Mouse (Mus musculus) C2C12 (cell line): ENCODE measurements around the gene Olfr323.

ENCODE experiments used
- CTCF ChIP-seq: IDR thresholded peaks from one replicate; pipeline ENCODE4 v1.5.1; 2011; ENCODE audit not compliant: control insufficient read depth, insufficient read depth, insufficient read length
- MAX ChIP-seq: IDR thresholded peaks from one replicate; pipeline ENCODE4 v1.6.1; 2011; ENCODE audit warnings: mild to moderate bottlenecking, control low read depth

GRCm38 (mm10) chr11:58604688-58605087 lies 25.6 kb downstream of the Olfr323 start:
- no peak for TF ChIP-seq MAX
- TF ChIP-seq CTCF: no peak
